Mouse (Mus musculus) heart, postnatal 0 days (tissue): ENCODE measurements around the gene Klhl29.

Source experiments
- CTCF ChIP-seq: IDR thresholded peaks from 2 replicates; pipeline ENCODE4 v1.5.1; 2016; ENCODE audit warnings: antibody characterized with exemption, control low read depth, low read depth
- EP300 ChIP-seq: IDR thresholded peaks from 2 replicates; pipeline ENCODE4 v1.6.1; 2016; ENCODE audit warnings: antibody characterized with exemption, low read depth

GRCm38 (mm10) chr12:5151859-5152258, 223.6 kb downstream of the Klhl29 start:
- TF ChIP-seq EP300 = no peak
- no peak for TF ChIP-seq CTCF
